Mouse (Mus musculus) adrenal gland, postnatal 25 days (tissue): ENCODE results near the gene Pilrb1. TPM values are rescaled to one million over a fixed set of nuclear protein-coding genes. Genes with fewer than 3 reads are reported as not detected.
"Not testable (repeated sequence)": the region's sequence is repeated elsewhere in the genome, so short reads cannot be mapped to it uniquely, and the experiment has no call there.

ENCODE experiments used
- DNase-seq: peaks from one replicate; pipeline ENCODE4 v3.0.0; 2021; ENCODE audit warnings: mixed read lengths
- long read RNA-seq: library from polyadenylated mRNA; stranded (forward); transcript quantifications from one replicate; pipeline ENCODE4 v2.0.0, GENCODE M21; 2021
- total RNA-seq: library from RNA; stranded (reverse); gene quantifications from 2 replicates; pipeline ENCODE4 v1.2.3, GENCODE M21; 2021

The Pilrb1 gene
- total RNA-seq, result 0.97 TPM in 1 of 2 replicates, not detected in the other
- long read RNA-seq, partial matches to known transcripts, result 1 of 4 reads
- long read RNA-seq, other reads (novel, unspliced or antisense), result 2 of 4 reads

DNA sequence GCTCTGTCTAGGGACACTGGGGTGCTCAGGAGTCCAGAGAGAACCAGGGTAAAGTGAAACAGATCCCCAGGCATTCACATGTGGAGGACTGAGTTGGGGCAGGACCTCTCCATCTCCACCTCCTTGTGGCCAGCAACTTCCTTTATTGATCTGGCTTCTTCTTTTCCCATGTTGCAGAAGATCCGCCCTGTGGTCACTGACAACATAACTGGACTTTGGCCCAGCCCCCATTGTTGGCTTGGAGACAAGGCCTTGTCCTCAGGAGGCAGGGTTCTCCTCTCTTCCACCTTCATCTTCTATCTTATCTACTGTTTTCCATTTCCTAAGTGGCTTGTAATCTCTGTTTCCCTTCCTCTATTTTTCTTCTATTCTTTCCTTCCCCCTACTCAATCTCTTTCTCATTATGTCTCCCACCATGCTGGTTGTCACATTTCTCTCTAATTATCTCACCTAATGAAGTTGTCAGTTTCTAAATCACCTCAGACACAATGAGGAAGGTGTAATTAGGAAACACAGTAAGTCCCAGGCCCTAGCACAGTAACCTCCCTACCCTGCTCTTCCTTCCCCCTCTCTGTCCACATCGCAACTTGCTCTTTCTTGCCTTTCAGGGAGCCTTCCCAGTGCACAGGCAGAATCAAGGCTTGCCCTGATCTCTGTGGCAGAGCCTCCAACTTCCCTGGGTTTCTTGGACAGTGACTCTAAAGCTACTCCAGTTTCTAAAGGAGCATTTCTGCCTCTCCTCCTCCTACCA is at the start of gene Pilrb1:
Pilrb1 (minus strand) TSS at position 147 of the 751 bp plus-strand sequence.
- not testable (repeated sequence) for DNase-seq

DNA sequence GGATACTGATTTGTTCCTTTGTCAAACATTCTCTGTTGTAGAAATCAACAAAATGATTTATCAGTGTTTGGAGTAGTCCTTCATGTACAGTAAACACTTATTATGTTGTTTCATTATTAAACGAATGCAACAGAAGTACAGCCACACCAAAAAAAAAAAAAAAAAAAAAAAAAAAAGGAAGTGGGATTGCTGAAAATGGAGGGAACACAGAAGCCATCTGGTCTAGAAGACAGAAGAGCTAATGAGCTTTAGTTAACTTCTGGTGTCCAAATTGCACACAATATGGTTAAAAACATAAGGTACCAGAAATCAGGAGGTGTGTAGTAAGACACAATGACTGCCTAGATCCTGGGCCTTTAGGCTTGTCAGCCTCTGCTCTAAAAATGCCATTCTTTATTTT is 39.9 kb upstream of the Pilrb1 start:
- no peak for DNase-seq

DNA sequence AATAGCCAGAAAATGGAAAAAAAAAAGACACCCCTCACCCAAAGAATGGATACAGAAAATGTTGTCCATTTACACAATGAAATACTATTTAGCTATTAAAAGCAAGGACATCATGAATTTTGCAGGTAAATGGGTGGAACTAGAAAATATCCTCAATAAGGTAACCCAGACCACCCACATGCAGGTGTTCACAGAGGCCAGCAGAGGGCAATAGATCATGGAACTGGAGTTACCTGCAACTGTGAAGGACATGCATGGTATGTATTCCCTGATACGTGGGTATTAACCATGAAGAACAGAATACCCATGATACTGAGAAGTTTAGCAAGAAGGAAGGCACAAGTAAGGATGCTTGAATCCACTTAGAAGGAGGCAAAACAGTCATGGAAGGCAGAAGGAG is 35.0 kb upstream of the Pilrb1 start:
- DNase-seq, result no peak

DNA sequence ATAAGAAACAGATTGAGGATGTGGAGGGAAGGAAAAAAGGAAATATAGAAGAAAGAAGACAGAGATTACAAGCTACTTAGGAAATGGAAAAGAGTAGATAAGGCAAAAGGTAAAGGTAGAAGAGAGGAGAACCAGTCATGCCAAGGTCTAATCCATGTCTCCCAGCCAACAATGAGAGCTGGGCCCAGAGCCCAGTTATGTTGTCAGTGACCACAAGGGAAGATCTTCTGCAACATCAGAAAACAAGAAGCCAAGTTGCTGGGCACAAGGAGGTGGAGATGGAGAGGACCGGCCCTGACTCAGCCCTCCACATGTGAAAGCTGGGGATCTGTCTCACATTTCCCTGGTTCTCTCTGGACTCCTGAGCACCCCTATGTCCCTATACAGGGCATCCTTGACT is 29.8 kb upstream of the Pilrb1 start:
- no peak for DNase-seq

DNA sequence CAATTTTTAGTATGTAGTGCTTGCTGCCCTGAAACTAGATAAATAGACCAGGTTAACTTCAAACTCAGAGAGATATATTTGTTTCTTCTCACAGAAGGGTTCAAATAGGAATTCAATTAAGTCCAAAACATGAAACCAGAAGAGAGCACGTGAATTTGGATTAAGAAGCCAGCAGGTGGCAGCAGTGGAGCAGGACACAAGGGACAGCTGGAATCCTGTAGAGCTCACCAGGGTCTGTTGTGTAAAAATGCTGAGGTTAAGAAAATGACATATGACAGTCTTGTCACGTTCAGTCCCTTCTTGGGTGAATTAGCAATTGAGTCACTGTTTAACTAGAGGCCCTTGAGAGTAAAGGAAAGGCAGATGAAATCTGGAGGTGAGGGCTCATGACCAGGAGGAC is 28.0 kb upstream of the Pilrb1 start:
- peak; percentile 53 for DNase-seq

DNA sequence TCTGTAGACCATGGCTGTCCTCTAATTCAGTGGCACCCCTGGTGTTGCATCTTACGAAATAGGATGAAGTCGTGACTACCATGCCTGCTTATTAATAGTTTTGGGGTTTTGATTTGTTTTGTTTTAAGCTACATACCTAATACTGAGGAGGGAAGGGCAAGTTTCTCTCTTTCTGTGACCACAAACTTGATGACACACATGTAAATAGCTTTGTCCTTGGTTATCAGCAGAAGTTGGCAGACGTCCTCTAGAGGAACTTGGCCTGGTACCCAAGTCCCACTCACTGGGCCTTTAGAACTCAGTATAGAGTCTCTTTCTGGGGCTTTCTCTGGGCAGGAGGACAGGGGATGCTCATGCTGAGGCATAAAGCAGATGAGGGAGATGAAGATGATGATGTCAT is 25.4 kb upstream of the Pilrb1 start:
- DNase-seq, result peak; percentile 21

DNA sequence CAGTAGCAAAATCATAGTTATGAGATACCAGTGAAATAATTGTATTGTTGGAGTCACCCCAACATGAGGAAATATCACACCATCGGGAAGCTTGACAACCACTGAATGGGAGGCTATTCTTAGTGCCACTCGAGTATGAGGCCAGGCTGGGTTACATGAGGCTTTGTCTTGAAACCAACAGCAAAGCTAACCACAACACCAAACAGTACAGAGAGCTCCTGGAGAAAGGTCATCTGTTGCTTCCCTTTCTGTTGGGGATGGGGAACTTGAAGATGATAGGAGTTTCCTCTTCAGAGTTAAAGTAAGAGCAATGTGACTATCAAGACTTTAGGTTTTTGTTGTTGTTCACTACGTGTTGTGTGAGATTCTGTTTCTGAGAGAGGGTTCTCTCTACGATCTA is 25.0 kb upstream of the Pilrb1 start:
- no peak for DNase-seq

DNA sequence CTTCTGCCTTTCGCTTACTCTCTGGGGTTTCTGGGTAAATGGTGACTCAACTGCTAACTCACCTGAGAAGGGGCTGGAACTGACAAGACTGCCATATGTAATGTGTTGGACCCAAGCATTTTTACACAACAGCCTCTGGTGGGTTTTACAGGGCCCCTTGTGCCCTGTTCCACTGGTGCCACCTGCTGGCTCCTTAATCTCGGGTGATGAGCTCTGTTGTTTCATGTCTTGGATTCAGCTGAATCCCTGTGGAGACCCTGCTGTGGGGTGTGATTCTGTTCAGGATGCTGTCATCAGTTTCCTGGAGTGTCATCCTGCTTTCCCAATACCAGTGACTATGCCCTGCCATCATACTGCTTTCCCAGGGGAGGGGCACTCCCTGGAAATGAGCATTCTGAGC is 20.0 kb upstream of the Pilrb1 start:
- DNase-seq, result peak; percentile 43

DNA sequence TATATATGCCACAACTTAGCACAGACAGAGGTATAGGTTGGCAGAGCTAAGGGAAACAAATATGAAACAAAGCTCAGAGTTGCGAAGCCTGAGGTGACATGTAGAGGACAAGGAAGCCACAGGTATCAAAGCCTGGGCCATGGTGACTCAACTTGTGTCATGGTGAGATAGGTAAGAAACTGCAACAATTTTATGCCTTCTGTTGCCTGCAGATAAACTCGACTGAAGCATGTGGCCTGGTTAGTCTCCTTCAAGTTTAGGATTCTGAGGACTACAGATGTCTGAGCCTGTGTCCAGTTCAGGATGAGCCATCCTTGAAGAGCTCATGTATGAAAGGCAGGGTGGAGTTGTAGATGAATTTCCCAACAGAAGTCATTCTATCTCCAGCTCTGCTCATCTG is 17.1 kb upstream of the Pilrb1 start:
- no peak for DNase-seq

DNA sequence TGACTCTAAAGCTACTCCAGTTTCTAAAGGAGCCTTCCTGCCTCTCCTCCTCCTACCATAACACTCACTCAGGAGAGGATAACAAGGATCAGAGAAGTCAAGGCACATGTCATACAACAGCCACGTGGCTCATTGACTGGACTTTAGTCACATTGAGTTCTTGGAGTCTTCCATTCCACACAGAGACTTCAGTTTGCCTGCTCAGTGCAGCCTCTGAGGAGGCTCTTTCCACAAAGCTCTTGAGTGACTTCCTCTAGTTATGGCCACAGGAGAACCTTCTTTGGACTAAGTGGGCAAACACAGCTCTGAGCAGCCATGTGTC is 14.4 kb upstream of the Pilrb1 start:
- not testable (repeated sequence) for DNase-seq

DNA sequence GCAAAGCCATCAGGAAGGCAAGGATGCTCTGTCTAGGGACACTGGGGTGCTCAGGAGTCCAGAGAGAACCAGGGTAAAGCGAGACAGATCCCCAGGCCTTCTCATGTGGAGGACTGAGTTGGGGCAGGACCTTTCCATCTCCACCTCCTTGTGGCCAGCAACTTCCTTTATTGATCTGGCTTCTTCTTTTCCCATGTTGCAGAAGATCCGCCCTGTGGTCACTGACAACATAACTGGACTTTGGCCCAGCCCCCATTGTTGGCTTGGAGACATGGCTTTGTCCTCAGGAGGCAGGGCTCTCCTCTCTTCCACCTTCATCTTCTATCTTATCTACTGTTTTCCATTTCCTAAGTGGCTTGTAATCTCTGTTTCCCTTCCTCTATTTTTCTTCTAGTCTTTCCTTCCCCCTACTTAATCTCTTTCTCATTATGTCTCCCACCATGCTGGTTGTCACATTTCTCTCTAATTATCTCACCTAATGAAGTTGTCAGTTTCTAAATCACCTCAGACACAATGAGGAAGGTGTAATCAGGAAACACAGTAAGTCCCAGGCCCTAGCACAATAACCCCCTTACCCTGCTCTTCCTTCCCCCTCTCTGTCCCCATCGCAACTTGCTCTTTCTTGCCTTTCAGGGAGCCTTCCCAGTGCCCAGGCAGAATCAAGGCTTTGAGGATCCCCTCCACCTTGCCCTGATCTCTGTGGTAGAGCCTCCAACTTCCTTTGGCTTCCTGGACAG is 13.9 kb upstream of the Pilrb1 start, which contains the start of gene Pilrb2:
Pilrb2 (minus strand) TSS at position 172 of the 737 bp plus-strand sequence.
- DNase-seq, result not testable (repeated sequence)

DNA sequence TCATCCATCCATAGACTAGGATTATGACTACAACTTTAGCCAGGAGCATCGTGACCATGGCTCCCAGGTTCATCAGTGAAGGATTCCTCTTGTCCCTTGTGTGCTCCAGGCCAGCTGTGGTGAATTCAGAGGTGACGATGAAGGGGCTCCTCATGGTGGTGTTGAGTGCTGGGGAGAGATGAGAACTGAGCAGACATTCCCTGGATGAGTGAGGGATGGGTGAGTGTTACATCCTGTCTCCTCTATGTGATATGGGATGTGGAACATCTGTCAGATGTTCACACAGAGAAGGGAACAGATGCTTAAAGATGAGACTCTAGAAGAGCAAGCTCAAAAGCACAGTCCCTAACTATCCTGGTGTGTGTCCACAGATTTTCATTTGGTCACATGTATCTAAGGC is 10.7 kb upstream of the Pilrb1 start:
- not testable (repeated sequence) for DNase-seq

DNA sequence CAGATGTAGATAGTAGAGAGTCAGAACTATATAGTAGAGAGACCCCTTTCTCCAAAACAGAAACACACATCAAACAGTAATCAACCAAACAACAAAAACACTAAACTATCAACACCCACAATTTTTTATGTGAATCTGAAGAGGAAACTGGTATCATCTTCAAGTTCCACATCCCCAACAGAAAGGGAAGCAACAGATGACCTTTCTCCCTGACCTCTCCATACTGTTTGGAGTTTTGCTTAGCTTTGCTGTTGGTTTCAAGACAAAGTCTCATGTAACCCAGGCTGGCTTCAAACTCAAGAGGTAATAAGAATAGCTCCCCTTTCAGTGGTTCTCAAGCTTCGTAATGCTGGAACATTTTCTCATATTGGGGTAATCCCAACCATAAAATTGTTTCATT is 6.1 kb upstream of the Pilrb1 start:
- DNase-seq, result not testable (repeated sequence)

DNA sequence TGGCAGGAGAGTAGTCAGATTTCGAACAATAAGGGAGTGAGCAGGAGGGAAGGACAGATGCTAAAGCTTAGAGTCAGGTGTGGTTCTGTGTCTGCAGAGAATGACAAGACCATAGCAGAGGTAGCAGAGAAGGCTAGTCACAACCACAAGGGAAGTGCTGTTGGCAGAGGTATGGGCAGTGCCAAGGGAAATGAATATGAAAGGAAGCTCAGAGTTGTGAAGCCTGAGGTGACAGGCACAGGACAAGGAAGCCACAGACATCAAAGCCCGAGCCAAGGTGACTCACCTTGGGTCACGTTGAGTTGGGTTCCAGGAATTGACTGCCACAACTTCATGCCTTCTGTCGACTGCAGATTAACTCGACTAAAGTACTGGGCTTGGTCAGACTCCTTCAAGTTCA is 1.0 kb downstream of the Pilrb1 start:
- not testable (repeated sequence) for DNase-seq

DNA sequence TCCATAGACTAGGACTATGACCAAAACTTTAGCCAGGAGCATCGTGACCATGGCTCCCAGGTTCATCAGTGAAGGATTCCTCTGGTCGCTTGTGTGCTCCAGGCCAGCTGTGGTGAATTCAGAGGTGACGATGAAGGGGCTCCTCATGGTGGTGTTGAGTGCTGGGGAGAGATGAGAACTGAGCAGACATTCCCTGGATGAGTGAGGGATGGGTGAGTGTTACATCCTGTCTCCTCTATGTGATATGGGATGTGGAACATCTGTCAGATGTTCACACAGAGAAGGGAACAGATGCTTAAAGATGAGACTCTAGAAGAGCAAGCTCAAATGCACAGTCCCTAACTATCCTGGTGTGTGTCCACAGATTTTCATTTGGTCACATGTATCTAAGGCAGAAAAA is 3.0 kb downstream of the Pilrb1 start:
- not testable (repeated sequence) for DNase-seq

DNA sequence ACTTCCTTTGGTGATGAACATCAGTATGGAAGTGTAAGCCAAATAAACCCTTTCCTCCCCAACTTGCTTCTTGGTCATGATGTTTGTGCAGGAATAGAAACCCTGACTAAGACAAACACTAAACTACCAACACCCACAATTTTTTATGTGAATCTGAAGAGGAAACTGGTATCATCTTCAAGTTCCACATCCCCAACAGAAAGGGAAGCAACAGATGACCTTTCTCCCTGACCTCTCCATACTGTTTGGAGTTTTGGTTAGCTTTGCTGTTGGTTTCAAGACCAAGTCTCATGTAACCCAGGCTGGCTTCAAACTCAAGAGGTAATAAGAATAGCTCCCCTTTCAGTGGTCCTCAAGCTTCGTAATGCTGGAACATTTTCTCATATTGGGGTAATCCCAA is 7.6 kb downstream of the Pilrb1 start:
- DNase-seq, result not testable (repeated sequence)

DNA sequence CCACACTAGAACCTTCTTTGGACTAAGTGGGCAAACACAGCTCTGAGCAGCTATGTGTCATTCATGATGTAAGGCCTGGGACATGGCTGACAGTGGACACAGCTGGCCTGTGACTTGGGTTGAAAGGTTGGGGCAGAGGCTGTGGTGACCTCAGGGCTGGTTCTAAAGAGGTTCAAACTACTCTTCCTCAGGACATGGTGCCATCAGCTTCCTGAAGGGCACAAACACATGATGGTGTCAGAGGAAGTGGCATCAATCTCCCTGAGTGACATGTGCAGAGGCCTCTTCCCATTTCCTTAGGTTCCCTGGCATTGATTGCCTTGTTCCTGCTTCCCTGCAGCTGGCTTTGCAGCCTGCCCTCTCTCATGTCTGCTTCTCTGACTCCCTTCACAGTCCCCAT is 20.8 kb downstream of the Pilrb1 start:
- not testable (repeated sequence) for DNase-seq

DNA sequence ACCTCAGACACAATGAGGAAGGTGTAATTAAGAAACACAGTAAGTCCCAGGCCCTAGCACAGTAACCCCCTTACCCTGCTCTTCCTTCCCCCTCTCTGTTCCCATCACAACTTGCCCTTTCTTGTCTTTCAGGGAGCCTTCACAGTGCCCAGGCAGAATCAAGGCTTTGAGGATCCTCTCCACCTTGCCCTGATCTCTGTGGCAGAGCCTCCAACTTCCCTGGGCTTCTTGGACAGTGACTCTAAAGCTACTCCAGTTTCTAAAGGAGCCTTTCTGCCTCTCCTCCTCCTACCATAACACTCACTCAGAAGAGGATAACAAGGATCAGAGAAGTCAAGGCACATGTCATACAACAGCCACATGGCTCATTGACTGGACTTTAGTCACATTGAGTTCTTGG is 21.3 kb downstream of the Pilrb1 start:
- no peak for DNase-seq

DNA sequence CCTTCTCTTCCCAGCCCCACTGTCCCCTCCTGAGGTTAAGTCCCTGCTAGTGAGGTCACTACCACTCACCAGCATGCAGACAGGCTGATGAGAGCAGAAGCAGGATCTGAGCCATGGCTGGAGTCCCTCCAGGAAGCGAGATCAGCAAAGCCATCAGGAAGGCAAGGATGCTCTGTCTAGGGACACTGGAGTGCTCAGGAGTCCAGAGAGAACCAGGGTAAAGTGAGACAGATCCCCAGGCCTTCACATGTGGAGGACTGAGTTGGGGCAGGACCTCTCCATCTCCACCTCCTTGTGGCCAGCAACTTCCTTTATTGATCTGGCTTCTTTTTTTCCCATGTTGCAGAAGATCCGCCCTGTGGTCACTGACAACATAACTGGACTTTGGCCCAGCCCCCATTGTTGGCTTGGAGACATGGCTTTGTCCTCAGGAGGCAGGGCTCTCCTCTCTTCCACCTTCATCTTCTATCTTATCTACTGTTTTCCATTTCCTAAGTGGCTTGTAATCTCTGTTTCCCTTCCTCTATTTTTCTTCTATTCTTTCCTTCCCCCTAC is 21.9 kb downstream of the Pilrb1 start, which contains the start of gene Pilra:
Pilra (minus strand) TSS at position 316 of the 555 bp plus-strand sequence.
- DNase-seq, result not testable (repeated sequence)

DNA sequence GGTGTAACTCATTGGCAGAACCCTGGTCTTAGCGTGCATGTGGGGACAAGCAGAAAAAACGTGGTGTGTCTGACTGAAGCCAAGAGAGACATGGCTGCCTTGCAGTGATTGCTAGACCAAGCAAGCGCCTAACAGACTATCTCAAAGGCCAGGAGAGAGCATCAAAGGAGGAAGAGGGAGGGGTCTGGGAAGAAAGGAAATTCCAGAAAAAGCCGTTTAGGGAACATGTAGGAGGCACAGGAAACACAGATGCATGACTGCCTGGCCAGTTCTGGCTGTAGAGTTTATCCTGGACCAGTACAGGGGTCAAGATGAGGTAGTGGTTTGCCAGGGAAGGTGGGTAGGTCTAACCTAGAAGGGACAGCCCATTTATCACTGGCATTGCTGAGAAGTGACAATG is 24.4 kb downstream of the Pilrb1 start:
- DNase-seq, result no peak

DNA sequence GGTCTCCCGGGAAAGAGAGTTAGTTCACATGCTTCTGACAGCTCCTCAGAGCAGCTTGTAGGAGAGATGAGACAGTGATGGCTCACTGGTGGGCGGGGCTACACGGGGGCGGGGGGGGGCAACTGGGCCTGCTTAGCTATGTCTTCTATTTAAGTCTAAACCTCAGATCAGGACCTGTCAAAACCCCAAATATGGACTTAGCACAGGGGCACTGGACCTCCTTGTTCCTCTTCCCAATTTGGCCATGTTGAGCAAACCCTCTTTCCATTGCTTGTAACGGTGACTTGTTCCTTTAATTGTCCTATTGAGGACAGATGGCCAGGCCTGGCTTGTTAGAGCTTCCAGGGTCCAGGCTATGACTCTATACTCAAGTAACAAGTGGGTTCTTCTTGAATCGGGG is 26.4 kb downstream of the Pilrb1 start:
- DNase-seq, result no peak

DNA sequence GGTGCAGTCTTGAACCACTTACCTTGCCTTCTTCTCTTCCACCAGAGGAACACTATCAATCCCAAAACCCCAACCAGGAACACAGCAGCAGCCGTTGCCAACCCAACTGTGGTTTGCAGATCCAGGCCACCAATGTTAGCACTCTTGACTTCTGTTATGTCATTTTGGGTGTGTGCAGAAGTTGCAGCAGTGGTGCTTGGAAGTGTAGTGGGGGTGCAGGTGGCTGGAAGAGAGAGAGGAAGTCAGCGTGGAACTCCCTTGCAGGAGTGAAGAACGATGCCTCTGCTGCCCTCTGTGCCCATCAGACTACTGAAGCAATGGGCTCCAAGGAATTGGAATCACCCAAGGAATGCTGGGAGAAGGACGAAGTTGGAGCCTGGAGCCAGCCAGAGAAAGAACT is 26.8 kb downstream of the Pilrb1 start:
- no peak for DNase-seq

DNA sequence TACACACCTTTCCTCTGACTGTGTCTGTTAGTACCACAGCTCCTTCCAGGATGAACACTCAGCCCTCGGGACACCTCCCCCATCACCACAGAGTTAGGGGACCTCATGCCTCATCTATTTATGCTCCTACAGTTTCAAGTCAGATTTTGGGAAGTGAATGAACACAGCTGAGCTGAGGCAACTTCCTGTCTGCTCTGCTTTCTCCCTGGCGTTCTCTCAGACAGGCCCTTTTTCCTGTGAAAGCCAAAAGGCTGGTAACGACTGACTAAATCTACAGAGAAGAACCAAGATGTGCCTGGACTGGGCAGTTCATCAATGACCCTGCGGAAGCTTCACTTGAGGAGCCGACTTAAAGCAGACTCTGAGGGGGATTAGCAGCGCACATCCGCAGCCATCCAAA is 27.7 kb downstream of the Pilrb1 start:
- no peak for DNase-seq
